Mouse (Mus musculus) layer of hippocampus, postnatal 25 days (tissue): ENCODE results near the gene Olfr49. TPM values are rescaled to one million over a fixed set of nuclear protein-coding genes. Genes with fewer than 3 reads are reported as not detected.

ENCODE experiments used
- DNase-seq, 2 experiments: peaks; one replicate each; pipeline ENCODE4 v3.0.0; 2022; ENCODE audit warnings: mixed read lengths in 2 of 2, low spot score in 1 of 2; ENCODE audit errors: extremely low spot score in 1 of 2
- total RNA-seq, 2 experiments: library from RNA; stranded (reverse); gene quantifications; 2 replicates each; pipeline ENCODE4 v1.2.3; 2021

Gene Olfr49
- not detected for total RNA-seq

GRCm38 (mm10) chr14:54284839-54285238 lies at the start of gene Olfr49:
Olfr49 (minus strand) TSS chr14:54284939.
- no peak for DNase-seq

- DNase-seq: no peak
These were observed 48.9 kb upstream of the Olfr49 start for GRCm38 (mm10) chr14:54333452-54334189.

GRCm38 (mm10) chr14:54332176-54333074 lies 47.7 kb upstream of the Olfr49 start:
- DNase-seq: no peak

- DNase-seq: no peak
These were observed 46.4 kb upstream of the Olfr49 start for GRCm38 (mm10) chr14:54331178-54331577.

- DNase-seq: no peak
These were observed 44.5 kb upstream of the Olfr49 start for GRCm38 (mm10) chr14:54329201-54329600.

- DNase-seq: no peak
These were observed 43.8 kb upstream of the Olfr49 start for GRCm38 (mm10) chr14:54328548-54328947.

- DNase-seq: no peak
These were observed 39.7 kb upstream of the Olfr49 start for GRCm38 (mm10) chr14:54324486-54324885.

- DNase-seq: no peak
These were observed 37.0 kb upstream of the Olfr49 start for GRCm38 (mm10) chr14:54321556-54322376.

GRCm38 (mm10) chr14:54311763-54312162 lies 27.0 kb upstream of the Olfr49 start:
- no peak for DNase-seq

GRCm38 (mm10) chr14:54300676-54301075 lies 15.9 kb upstream of the Olfr49 start:
- no peak for DNase-seq

- DNase-seq: no peak
These were observed 15.4 kb upstream of the Olfr49 start for GRCm38 (mm10) chr14:54300136-54300535.

- no peak for DNase-seq
These were observed 8.3 kb downstream of the Olfr49 start for GRCm38 (mm10) chr14:54276446-54276845.

- DNase-seq: no peak
These were observed 12.0 kb downstream of the Olfr49 start for GRCm38 (mm10) chr14:54272696-54273095.

GRCm38 (mm10) chr14:54271976-54272606 lies 12.6 kb downstream of the Olfr49 start:
- no peak for DNase-seq

- no peak for DNase-seq
These were observed 14.3 kb downstream of the Olfr49 start for GRCm38 (mm10) chr14:54270413-54270812.

- no peak for DNase-seq
These were observed 15.2 kb downstream of the Olfr49 start for GRCm38 (mm10) chr14:54269566-54269965.

- no peak for DNase-seq
These were observed 16.8 kb downstream of the Olfr49 start for GRCm38 (mm10) chr14:54267966-54268365.

- no peak for DNase-seq
These were observed 18.8 kb downstream of the Olfr49 start for GRCm38 (mm10) chr14:54265951-54266350.

GRCm38 (mm10) chr14:54265093-54265492 lies 19.6 kb downstream of the Olfr49 start:
- no peak for DNase-seq

- DNase-seq: no peak
These were observed 20.5 kb downstream of the Olfr49 start for GRCm38 (mm10) chr14:54264231-54264630.
